ENCODE assay signal across 35 mouse cellular contexts in the genomic region with DNA sequence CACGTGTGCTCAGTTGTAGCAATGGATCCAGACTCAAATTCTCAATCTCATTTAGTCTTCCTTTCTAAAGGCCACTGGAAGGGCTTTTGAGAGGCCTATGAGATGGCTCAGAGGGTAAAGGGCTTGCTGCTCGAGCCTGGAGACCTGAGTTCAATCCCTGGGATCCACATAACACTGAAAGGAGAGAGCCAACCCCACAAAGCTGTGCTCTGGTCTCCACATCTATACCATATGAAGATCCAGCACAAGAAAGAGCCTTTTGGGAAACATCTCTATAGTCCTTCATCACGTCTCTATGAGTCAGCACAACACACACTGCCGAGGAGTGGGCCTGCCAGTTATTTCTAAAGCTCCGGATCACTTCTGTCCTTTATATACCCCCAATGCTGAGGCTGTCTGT. TPM values are rescaled to one million over a fixed set of nuclear protein-coding genes. Genes with fewer than 3 reads are reported as not detected.
"Had no signal": no experiment of that assay in that cellular context is flagged by ENCODE, and none has a peak within 500 bp of the region (broad histone marks: within the 10 kb centered on the region; RNA-seq: fewer than 3 reads in every experiment).

No protein-coding gene starts in this region.

- H3K4me1 ChIP-seq: limb, embryonic 13.5 days; limb, embryonic 15.5 days; liver, embryonic 12.5 days; liver, embryonic 13.5 days; liver, embryonic 15.5 days; megakaryocyte, embryonic 14.5 days had no signal

- DNase-seq: left cerebral cortex, postnatal 4 days; liver; liver, embryonic 13.5 days; liver, postnatal 0 days; lung, adult 18-20 months; lung, adult 2 months; lung, embryonic 14.5 days; lung, postnatal 10 days; lung, postnatal 14 days; lung, postnatal 36 days; lung, postnatal 4 days; midbrain, embryonic 14.5 days had no signal

- H3K36me3 ChIP-seq: limb, embryonic 10.5 days; limb, embryonic 12.5 days; limb, embryonic 13.5 days; limb, embryonic 15.5 days; liver, embryonic 12.5 days; liver, embryonic 13.5 days; liver, embryonic 15.5 days; lung, embryonic 15.5 days; midbrain, embryonic 10.5 days; midbrain, embryonic 12.5 days; midbrain, embryonic 13.5 days; midbrain, embryonic 15.5 days had no signal

- H3K9ac ChIP-seq: limb, embryonic 12.5 days; limb, embryonic 13.5 days; limb, embryonic 15.5 days; liver, embryonic 12.5 days; liver, embryonic 13.5 days; liver, embryonic 14.5 days; liver, embryonic 15.5 days; liver, postnatal 0 days; lung, embryonic 14.5 days; lung, embryonic 15.5 days; midbrain, embryonic 12.5 days; midbrain, embryonic 13.5 days; midbrain, embryonic 15.5 days had no signal

- H3K9me3 ChIP-seq: limb, embryonic 10.5 days; limb, embryonic 12.5 days; limb, embryonic 13.5 days; limb, embryonic 15.5 days; lung, embryonic 15.5 days; midbrain, embryonic 10.5 days; midbrain, embryonic 12.5 days; midbrain, embryonic 13.5 days; midbrain, embryonic 15.5 days had no signal

- H3K4me3 ChIP-seq: left cerebral cortex, adult 2 months; limb, embryonic 10.5 days; limb, embryonic 12.5 days; limb, embryonic 13.5 days; limb, embryonic 15.5 days; liver, embryonic 12.5 days; liver, embryonic 13.5 days; liver, embryonic 15.5 days; lung, embryonic 15.5 days; megakaryocyte, embryonic 14.5 days; midbrain, embryonic 10.5 days; midbrain, embryonic 12.5 days; midbrain, embryonic 13.5 days; midbrain, embryonic 15.5 days; myocyte had no signal

- H3K27ac ChIP-seq: left cerebral cortex, adult 2 months; limb, embryonic 10.5 days; limb, embryonic 12.5 days; limb, embryonic 13.5 days; limb, embryonic 15.5 days; liver, embryonic 12.5 days; liver, embryonic 13.5 days; liver, embryonic 14.5 days; liver, embryonic 15.5 days; lung, embryonic 15.5 days; macrophage; midbrain, embryonic 12.5 days; midbrain, embryonic 13.5 days; midbrain, embryonic 15.5 days had no signal

- H3K4me2 ChIP-seq: limb, embryonic 12.5 days; limb, embryonic 13.5 days; limb, embryonic 15.5 days; liver, embryonic 11.5 days; liver, embryonic 12.5 days; liver, embryonic 13.5 days; liver, embryonic 15.5 days; lung, embryonic 14.5 days; lung, embryonic 15.5 days; midbrain, embryonic 12.5 days; midbrain, embryonic 13.5 days; midbrain, embryonic 15.5 days had no signal

- ATAC-seq: liver, embryonic 12.5 days; liver, postnatal 0 days; lung, postnatal 0 days; midbrain, embryonic 13.5 days; midbrain, embryonic 15.5 days; midbrain, embryonic 16.5 days had no signal

- H3K27me3 ChIP-seq: megakaryocyte, embryonic 14.5 days; midbrain, embryonic 13.5 days; midbrain, embryonic 15.5 days had no signal

RNA-seq across cellular contexts. Expression of gene Dok5, which starts 5.8 kb away (rescaled TPM):
- total RNA-seq: liver, adult 2 months; megakaryocyte, adult 5-6 weeks; megakaryocyte-erythroid progenitor cell, adult 5-6 weeks; monocyte, adult 5-6 weeks had no signal
- polyA plus RNA-seq: liver, adult 2 months; macrophage had no signal
